Mouse (Mus musculus) midbrain, embryonic 11.5 days (tissue): ENCODE measurements around the gene Tmem104. TPM values are rescaled to one million over a fixed set of nuclear protein-coding genes. Genes with fewer than 3 reads are reported as not detected.

ENCODE experiments used
- ATAC-seq: fragments of 200-750 bp; cut with Nextera tagmentation; 2 replicates; pipeline ENCODE4 v1.8.0; 2017; ENCODE audit warnings: moderate TSS enrichment, moderate library complexity; ENCODE audit not compliant: low FRiP score
- DNase-seq: peaks from one replicate; pipeline ENCODE4 v3.0.0; 2015; ENCODE audit warnings: low spot score; ENCODE audit errors: missing footprints
- H3K27ac ChIP-seq: fragments of 300-500 bp; sonication (generic); 2 replicates; pipeline ENCODE4 v1.5.1; 2014; ENCODE audit warnings: low read depth, low read length
- H3K27me3 ChIP-seq: fragments of 300-500 bp; sonication (generic); 2 replicates; pipeline ENCODE4 v1.6.1; 2014; ENCODE audit warnings: mild to moderate bottlenecking, low read length, moderate library complexity, mixed read lengths; ENCODE audit not compliant: control insufficient read depth, insufficient read depth
- H3K36me3 ChIP-seq: fragments of 300-500 bp; sonication (generic); 2 replicates; pipeline ENCODE4 v1.6.1; 2014; ENCODE audit warnings: mild to moderate bottlenecking, low read length, moderate library complexity, mixed read lengths; ENCODE audit not compliant: control insufficient read depth, insufficient read depth
- H3K4me1 ChIP-seq: fragments of 300-500 bp; sonication (generic); 2 replicates; pipeline ENCODE4 v1.6.1; 2014; ENCODE audit warnings: low read length; ENCODE audit not compliant: control insufficient read depth, insufficient read depth
- H3K4me2 ChIP-seq: fragments of 300-500 bp; sonication (generic); 2 replicates; pipeline ENCODE4 v1.6.1; 2014; ENCODE audit warnings: mild to moderate bottlenecking, moderate library complexity
- H3K4me3 ChIP-seq: fragments of 300-500 bp; sonication (generic); 2 replicates; pipeline ENCODE4 v1.5.1; 2014; ENCODE audit warnings: low read depth, low read length
- H3K9ac ChIP-seq: fragments of 300-500 bp; sonication (generic); 2 replicates; pipeline ENCODE4 v1.6.1; 2014; ENCODE audit warnings: low read length
- H3K9me3 ChIP-seq: fragments of 300-500 bp; sonication (generic); 2 replicates; pipeline ENCODE4 v1.6.1; 2016; ENCODE audit warnings: low read length; ENCODE audit not compliant: control insufficient read depth
- WGBS: fragments of 180-500 bp; shearing (Covaris S2); extraction: QIAGEN DNeasy Blood & Tissue Kit; methylation state at CpG from one replicate; pipeline ENCODE4 v1.1.7; 2014; 5-methylcytosine and 5-hydroxymethylcytosine counted together
- microRNA-seq: library from miRNA; unstranded; fragments of <30 nt; microRNA quantifications from one replicate; pipeline ENCODE4, GENCODE M21; 2017
- polyA plus RNA-seq: library from polyadenylated mRNA; unstranded; fragments of >200 nt; fragmentation: Nextera tagmentation; extraction: Ambion mirVana; gene quantifications from 2 replicates; pipeline ENCODE4 v1.2.1, GENCODE M21; 2014

Gene Tmem104
- polyA plus RNA-seq, 1 experiment from 2014 or later = 9.2 TPM

GRCm38 (mm10) chr11:115290919-115291318, 103.6 kb downstream of the Tmem104 start:
- Histone ChIP-seq H3K27ac (no peak overlapping the region), H3K36me3 (no peaks in the 10 kb centered on the region), H3K9ac (no peak overlapping the region), H3K4me3 (no peak overlapping the region), H3K9me3 (no peaks in the 10 kb centered on the region), H3K4me2 (no peak overlapping the region), H3K4me1 (no peaks in the 10 kb centered on the region; the same call in 1 of the 2 replicates), H3K27me3 (no peaks in the 10 kb centered on the region)
- ATAC-seq (no peak), DNase-seq (no peak)
- 91% methylated on average over 6 of the region's 6 CpGs for WGBS

DNA sequence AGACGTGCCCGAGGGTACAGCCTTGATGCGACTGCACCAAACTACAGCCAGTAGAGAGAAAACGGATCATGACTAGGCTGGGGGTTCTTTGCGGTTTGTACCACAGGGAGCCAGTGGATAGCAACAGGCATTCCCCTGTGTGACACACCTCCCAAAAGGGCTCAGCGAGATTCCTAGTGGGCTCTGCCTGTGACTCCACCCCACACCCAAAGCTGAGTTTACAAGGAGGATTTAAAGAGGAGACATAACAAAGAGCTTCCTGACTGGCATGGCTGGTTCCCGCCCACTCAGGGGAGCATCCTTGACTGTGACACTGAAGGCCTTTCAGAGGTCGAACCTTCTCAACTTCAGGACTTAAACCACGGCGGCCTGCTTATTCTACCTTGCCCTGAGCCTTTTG, 104.2 kb downstream of the Tmem104 start:
- DNase-seq = no peak
- Histone ChIP-seq H3K9me3 (no peaks in the 10 kb centered on the region), H3K4me2 (no peak overlapping the region), H3K4me3 (no peak overlapping the region), H3K27me3 (no peaks in the 10 kb centered on the region), H3K4me1 (no peaks in the 10 kb centered on the region; the same call in 1 of the 2 replicates), H3K27ac (no peak overlapping the region), H3K36me3 (no peaks in the 10 kb centered on the region), H3K9ac (0 out of 2 replicates have a peak overlapping the region, but pooled peaks have one; percentile 4)
- WGBS = 76% methylated on average over 10 of the region's 10 CpGs
- no peak for ATAC-seq

DNA sequence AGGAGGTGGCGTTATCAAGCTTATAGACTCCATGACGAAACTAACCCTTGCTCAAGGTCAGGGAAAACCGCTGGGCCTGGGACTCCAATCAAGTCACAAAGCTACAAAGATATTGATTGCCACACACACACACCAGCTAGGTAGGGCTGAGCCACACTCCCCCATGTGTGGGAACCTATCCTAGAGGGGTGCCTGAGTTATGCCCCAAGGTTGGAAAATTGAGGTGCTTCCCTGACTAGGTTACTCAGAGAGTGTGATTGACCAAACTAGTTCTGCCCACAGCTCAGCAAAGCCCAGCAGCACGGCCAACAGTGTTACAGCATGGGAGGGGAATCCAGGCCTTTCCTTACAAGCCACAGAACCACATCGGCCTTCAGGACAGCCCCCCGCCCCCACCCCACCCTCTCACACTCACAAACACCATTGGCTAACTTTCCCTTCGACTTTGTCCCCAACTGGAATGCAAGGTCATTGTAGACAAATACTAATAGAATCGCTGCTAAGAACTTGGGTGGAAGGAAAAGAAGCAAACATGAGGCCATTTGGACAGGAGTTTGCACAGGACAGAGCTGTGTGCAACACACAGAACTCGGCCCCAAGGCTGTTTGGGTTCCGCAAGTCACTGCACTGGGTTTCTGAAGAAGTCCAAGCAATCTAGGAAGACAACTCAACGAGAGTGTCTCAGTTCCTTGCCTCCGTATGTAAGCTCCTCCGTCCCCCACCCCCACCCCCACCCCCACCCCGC, 105.5 kb downstream of the Tmem104 start:
- WGBS = 73% methylated on average over 14 of the region's 14 CpGs
- Histone ChIP-seq H3K27me3 (0 out of 2 replicates have a peak, but pooled peaks cover 5% of the 10 kb centered on the region), H3K4me3 (no peak overlapping the region), H3K9me3 (no peaks in the 10 kb centered on the region), H3K9ac (no peak overlapping the region), H3K27ac (no peak overlapping the region), H3K4me1 (no peaks in the 10 kb centered on the region), H3K4me2 (no peak overlapping the region), H3K36me3 (no peaks in the 10 kb centered on the region)
- DNase-seq (no peak), ATAC-seq (no peak)

- Histone ChIP-seq H3K4me2 (no peak overlapping the region), H3K9ac (no peak overlapping the region), H3K36me3 (no peaks in the 10 kb centered on the region), H3K27ac (no peak overlapping the region), H3K4me3 (no peak overlapping the region), H3K9me3 (no peaks in the 10 kb centered on the region), H3K4me1 (no peaks in the 10 kb centered on the region), H3K27me3 (0 out of 2 replicates have a peak, but pooled peaks cover 5% of the 10 kb centered on the region)
- ATAC-seq (no peak), DNase-seq (no peak)
- 94% methylated on average over 11 of the region's 11 CpGs for WGBS
These were observed 108.7 kb downstream of the Tmem104 start for GRCm38 (mm10) chr11:115295939-115296338.

Small RNA genes within 50 kb of the gene (microRNA-seq; reads per million reads assigned to microRNA genes)
- not detected for gene Gm25837

Other genes with a start within 250 kb of the Tmem104 start
- not detected in 2 replicates for gene Cd300c, start 218.3 kb upstream of the Tmem104 start, polyA plus RNA-seq
- gene Cd300ld, start 197.6 kb upstream of the Tmem104 start, polyA plus RNA-seq = 0.08 and 0.16 TPM in 2 replicates
- gene Cd300c2, start 185.6 kb upstream of the Tmem104 start, polyA plus RNA-seq = 0.64 and 1.4 TPM in 2 replicates
- gene Cd300ld2, start 171.3 kb upstream of the Tmem104 start, polyA plus RNA-seq = not detected in 2 replicates
- not detected in 2 replicates for gene Cd300ld4, start 160.5 kb upstream of the Tmem104 start, polyA plus RNA-seq
- not detected in 2 replicates for gene Cd300ld5, start 149.7 kb upstream of the Tmem104 start, polyA plus RNA-seq
- not detected in 2 replicates for gene Cd300ld3, start 139.1 kb upstream of the Tmem104 start, polyA plus RNA-seq
- gene Cd300e, start 125.3 kb upstream of the Tmem104 start, polyA plus RNA-seq = not detected in 2 replicates
- gene Rab37, start 96.1 kb upstream of the Tmem104 start, polyA plus RNA-seq = 0.61 and 0.69 TPM in 2 replicates
- gene Cd300lf, start 53.5 kb upstream of the Tmem104 start, polyA plus RNA-seq = not detected in 2 replicates
- gene Slc9a3r1, start 24.1 kb upstream of the Tmem104 start, polyA plus RNA-seq = 26.8 and 32.0 TPM in 2 replicates
- 17.7 and 19.2 TPM in 2 replicates for gene Nat9, start 372 bp downstream of the Tmem104 start, polyA plus RNA-seq
- 0.04 and 0.18 TPM in 2 replicates for gene Grin2c, start 79.8 kb downstream of the Tmem104 start, polyA plus RNA-seq
- gene Fdxr, start 89.6 kb downstream of the Tmem104 start, polyA plus RNA-seq = 11.2 and 12.7 TPM in 2 replicates
- gene Fads6, start 110.2 kb downstream of the Tmem104 start, polyA plus RNA-seq = 0.23 and 0.28 TPM in 2 replicates
- not detected in 2 replicates for gene Otop2, start 119.7 kb downstream of the Tmem104 start, polyA plus RNA-seq
- gene Ush1g, start 134.6 kb downstream of the Tmem104 start, polyA plus RNA-seq = 0.08 TPM in 1 of 2 replicates, not detected in the other
- gene Otop3, start 147.2 kb downstream of the Tmem104 start, polyA plus RNA-seq = 0.18 and 0.34 TPM in 2 replicates
- 17.8 and 18.3 TPM in 2 replicates for gene Hid1, start 180.3 kb downstream of the Tmem104 start, polyA plus RNA-seq
- gene Cdr2l, start 194.4 kb downstream of the Tmem104 start, polyA plus RNA-seq = 20.6 and 20.9 TPM in 2 replicates
- 268 and 278 TPM in 2 replicates for gene Mrpl58, start 216.3 kb downstream of the Tmem104 start, polyA plus RNA-seq
- gene Atp5h, start 232.5 kb downstream of the Tmem104 start, polyA plus RNA-seq = 886 and 917 TPM in 2 replicates
- 21.6 and 24.0 TPM in 2 replicates for gene Kctd2, start 232.6 kb downstream of the Tmem104 start, polyA plus RNA-seq